Mouse (Mus musculus): Measurements from ENCODE around the gene Bag5.
"Not testable (repeated sequence)": the region's sequence is repeated elsewhere in the genome, so short reads cannot be mapped to it uniquely, and the experiment has no call there.

Bag5 gene

GRCm38 (mm10) chr12:111737370-111737769 lies 24.3 kb upstream of the Bag5 start:
- intact Hi-C loops (cut with DNase I) = loop anchor here (5.0 kb wide), 1 partner anchor 35 kb away; no protein-coding TSS in a partner anchor

- intact Hi-C loops (cut with DNase I) = loop anchor here (5.0 kb wide), 1 partner anchor 36 kb away; no protein-coding TSS in a partner anchor
Observed at GRCm38 (mm10) chr12:111736676-111737075, 23.6 kb upstream of the Bag5 start.

- intact Hi-C loops (cut with DNase I) = loop anchor here (5.0 kb wide), 1 partner anchor 37 kb away; no protein-coding TSS in a partner anchor
Observed at GRCm38 (mm10) chr12:111734912-111735311, 21.9 kb upstream of the Bag5 start.

GRCm38 (mm10) chr12:111732921-111733320 lies 19.9 kb upstream of the Bag5 start:
- intact Hi-C loops (cut with DNase I) = loop anchor here (2.0 kb wide), 1 partner anchor 64 kb away; no protein-coding TSS in a partner anchor

- intact Hi-C loops (cut with DNase I) = loop anchor here (2.0 kb wide), 1 partner anchor 63 kb away; no protein-coding TSS in a partner anchor
Observed at GRCm38 (mm10) chr12:111731822-111732807, 19.1 kb upstream of the Bag5 start.

GRCm38 (mm10) chr12:111727956-111728355 lies 14.9 kb upstream of the Bag5 start:
- intact Hi-C loops (cut with DNase I) = no loop called here

- intact Hi-C loops (cut with DNase I) = no loop called here
Observed at GRCm38 (mm10) chr12:111726122-111726463, 13.0 kb upstream of the Bag5 start.

GRCm38 (mm10) chr12:111725338-111726121 lies 12.5 kb upstream of the Bag5 start:
- intact Hi-C loops (cut with DNase I) = no loop called here

GRCm38 (mm10) chr12:111724638-111725337 lies 11.7 kb upstream of the Bag5 start:
- intact Hi-C loops (cut with DNase I) = no loop called here

- intact Hi-C loops (cut with DNase I) = no loop called here
Observed at GRCm38 (mm10) chr12:111722654-111723053, 9.6 kb upstream of the Bag5 start.

GRCm38 (mm10) chr12:111720222-111720621 lies 7.2 kb upstream of the Bag5 start:
- intact Hi-C loops (cut with DNase I) = no loop called here

- intact Hi-C loops (cut with DNase I) = no loop called here
Observed at GRCm38 (mm10) chr12:111718656-111719055, 5.6 kb upstream of the Bag5 start.

- intact Hi-C loops (cut with DNase I) = no loop called here
Observed at GRCm38 (mm10) chr12:111716505-111716904, 3.4 kb upstream of the Bag5 start.

GRCm38 (mm10) chr12:111713880-111714279 lies 823 bp upstream of the Bag5 start:
- intact Hi-C loops (cut with DNase I) = not testable (repeated sequence)

GRCm38 (mm10) chr12:111712476-111712875 lies 581 bp downstream of the Bag5 start:
- intact Hi-C loops (cut with DNase I) = no loop called here

GRCm38 (mm10) chr12:111710091-111710490 lies 3.0 kb downstream of the Bag5 start:
- intact Hi-C loops (cut with DNase I) = no loop called here

GRCm38 (mm10) chr12:111708181-111708580 lies 4.9 kb downstream of the Bag5 start:
- intact Hi-C loops (cut with DNase I) = no loop called here

GRCm38 (mm10) chr12:111705186-111705973 lies 7.7 kb downstream of the Bag5 start:
- intact Hi-C loops (cut with DNase I) = no loop called here

GRCm38 (mm10) chr12:111704609-111705008 lies 8.4 kb downstream of the Bag5 start:
- intact Hi-C loops (cut with DNase I) = no loop called here

GRCm38 (mm10) chr12:111703301-111703700 lies 9.8 kb downstream of the Bag5 start:
- intact Hi-C loops (cut with DNase I) = no loop called here
